Mouse (Mus musculus): ENCODE results near the gene Npcd. TPM values are rescaled to one million over a fixed set of nuclear protein-coding genes. Genes with fewer than 3 reads are reported as not detected.

Npcd gene
- polyA plus RNA-seq, 1 experiment = 1.7 TPM

DNA sequence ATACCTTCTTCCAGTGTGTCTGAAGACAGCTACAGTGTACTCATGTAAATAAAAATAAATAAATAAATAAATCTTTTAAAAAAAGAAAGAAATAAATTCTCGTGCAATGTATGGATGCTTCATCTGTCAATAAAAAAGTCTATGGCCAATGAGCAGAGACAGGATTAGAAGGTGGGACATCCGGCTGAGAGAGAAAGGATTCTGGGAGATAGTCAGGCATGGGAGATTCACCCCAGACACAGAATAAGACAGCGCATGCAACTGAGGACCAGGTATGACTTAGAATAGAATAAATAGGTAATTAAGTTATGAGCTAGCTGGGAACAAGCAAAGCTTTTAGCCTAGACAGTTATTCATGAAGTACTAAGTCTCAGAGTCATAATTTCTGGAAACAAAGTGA, 8.9 kb upstream of the Npcd start:
- 89% methylated on average over 3 of the region's 3 CpGs for WGBS
- Histone ChIP-seq H3K4me1 (ENCODE audit: control insufficient read depth, insufficient read depth, low read length) (peaks cover 7% of the 10 kb centered on the region; the same call in 1 of the 2 replicates), H3K4me3 (replicated peaks; ENCODE audit: insufficient read depth, low read depth, low read length) (no peak overlapping the region), H3K27ac (ENCODE audit: insufficient read depth, low read length) (no peak overlapping the region), H3K27me3 (ENCODE audit: control insufficient read depth, insufficient read depth, low read length) (no peaks in the 10 kb centered on the region)
- TF ChIP-seq CTCF (IDR thresholded peaks at IDR 0.05; ENCODE audit: borderline replicate concordance, insufficient read depth, low read depth, low read length) = no peak
- TF ChIP-seq POLR2A (IDR thresholded peaks at IDR 0.05; ENCODE audit: borderline replicate concordance, insufficient read depth, low read length) = no peak
- no peak for DNase-seq

DNA sequence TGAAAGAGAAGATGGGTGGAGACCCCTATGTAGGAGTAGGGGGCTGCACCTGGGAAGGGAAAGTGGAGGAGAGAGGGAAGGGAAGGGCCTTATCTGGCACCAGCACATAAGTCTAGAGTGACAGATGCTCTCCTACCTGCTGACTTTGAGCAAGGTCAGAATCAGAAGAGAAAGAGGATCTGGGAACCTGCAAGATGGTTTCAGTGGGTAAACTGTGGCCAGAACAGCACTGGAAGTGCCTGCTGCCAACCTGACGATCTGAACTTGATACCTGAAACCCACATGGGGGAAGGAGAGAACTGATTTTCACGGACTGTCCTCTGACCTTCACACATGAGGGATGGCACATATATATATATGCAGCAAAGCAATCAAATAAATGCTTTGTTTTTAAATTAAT, 6.2 kb upstream of the Npcd start:
- Histone ChIP-seq H3K27me3 (ENCODE audit: control insufficient read depth, insufficient read depth, low read length) (no peaks in the 10 kb centered on the region), H3K27ac (ENCODE audit: insufficient read depth, low read length) (no peak overlapping the region), H3K4me1 (ENCODE audit: control insufficient read depth, insufficient read depth, low read length) (no peaks in the 10 kb centered on the region), H3K4me3 (replicated peaks; ENCODE audit: insufficient read depth, low read depth, low read length) (no peak overlapping the region)
- 78% methylated on average over 2 of the region's 2 CpGs for WGBS
- DNase-seq = no peak
- TF ChIP-seq CTCF (IDR thresholded peaks at IDR 0.05; ENCODE audit: borderline replicate concordance, insufficient read depth, low read depth, low read length) = no peak
- no peak for TF ChIP-seq POLR2A (IDR thresholded peaks at IDR 0.05; ENCODE audit: borderline replicate concordance, insufficient read depth, low read length)

DNA sequence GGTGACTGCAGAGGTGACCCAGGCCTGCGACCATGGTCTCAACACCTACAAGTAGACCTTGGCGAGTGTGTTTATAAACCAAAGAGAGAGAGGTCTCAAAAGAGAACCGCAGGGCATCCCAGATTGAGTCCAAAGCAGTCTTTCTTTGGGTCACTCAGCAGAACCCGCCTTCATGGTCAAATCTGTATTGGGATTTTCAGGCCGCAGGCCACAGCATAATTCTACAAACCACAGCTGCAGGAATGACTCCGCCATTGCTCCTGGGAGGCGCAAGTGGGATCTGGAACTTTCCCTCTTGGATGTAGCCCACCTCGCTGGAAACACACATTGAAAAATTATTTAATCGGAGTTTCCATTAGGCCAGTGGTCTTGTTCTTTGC, 834 bp upstream of the Npcd start:
- H3K4me3 ChIP-seq (replicated peaks; ENCODE audit: insufficient read depth, low read depth, low read length) = peak overlapping the region; percentile 64
- no peak for DNase-seq
- H3K4me1 ChIP-seq (ENCODE audit: control insufficient read depth, insufficient read depth, low read length) = peaks cover 12% of the 10 kb centered on the region; the same call in 1 of the 2 replicates

DNA sequence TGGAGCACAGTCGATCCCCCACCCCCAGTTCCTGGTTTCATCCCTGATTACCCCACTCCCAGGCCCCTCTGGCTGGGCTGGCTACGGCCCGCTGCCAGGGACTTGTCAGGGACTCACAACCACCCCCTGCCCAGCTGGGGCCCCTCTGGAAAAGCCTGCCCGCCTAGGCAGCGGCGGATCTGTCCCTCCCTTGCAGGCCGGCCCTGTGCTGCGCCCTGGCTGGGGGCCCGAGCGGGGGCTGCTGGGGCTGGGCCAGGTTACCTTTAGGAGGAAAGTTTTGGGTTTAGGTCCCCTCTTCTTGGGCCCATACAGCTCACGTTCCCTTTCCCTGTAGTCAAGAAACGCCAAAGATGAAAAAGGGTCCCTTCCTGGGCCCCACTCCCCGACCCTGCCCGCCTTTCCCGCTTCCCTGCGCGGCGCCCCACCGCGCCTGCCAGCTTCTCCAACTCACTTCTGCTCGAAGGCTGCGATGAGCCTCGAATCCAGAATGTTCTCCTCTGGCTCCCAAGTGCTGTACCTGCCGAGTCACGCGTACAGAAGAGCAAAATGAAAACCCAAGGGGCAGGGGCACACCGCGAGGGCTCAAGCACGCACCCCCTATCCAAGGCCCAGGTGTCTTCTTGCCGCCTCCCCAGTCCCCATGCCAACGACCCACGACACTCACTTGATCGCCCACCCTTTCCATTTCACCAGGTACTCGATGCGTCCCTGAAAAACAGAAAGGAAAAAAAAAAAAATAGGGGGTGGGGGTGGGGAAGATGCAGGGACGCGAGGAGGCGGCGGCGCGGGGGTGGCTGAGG, 586 bp downstream of the Npcd start:
- H3K27me3 ChIP-seq (ENCODE audit: control insufficient read depth, insufficient read depth, low read length) = no peaks in the 10 kb centered on the region
- WGBS = under 1% methylated on average over 41 of the region's 41 CpGs
- peak overlapping the region; percentile 96 for H3K4me3 ChIP-seq (replicated peaks; ENCODE audit: insufficient read depth, low read depth, low read length)
- no peak for TF ChIP-seq CTCF (IDR thresholded peaks at IDR 0.05; ENCODE audit: borderline replicate concordance, insufficient read depth, low read depth, low read length)
- TF ChIP-seq POLR2A (IDR thresholded peaks at IDR 0.05; ENCODE audit: borderline replicate concordance, insufficient read depth, low read length) = no peak
- H3K4me1 ChIP-seq (ENCODE audit: control insufficient read depth, insufficient read depth, low read length) = peaks cover 22% of the 10 kb centered on the region; the same call in 1 of the 2 replicates
- peak; percentile 59 to 68 for DNase-seq
- peak overlapping the region; percentile 85 for H3K27ac ChIP-seq (ENCODE audit: insufficient read depth, low read length)

More for the DNA sequence above, 834 bp upstream of the Npcd start:
- H3K27ac ChIP-seq (ENCODE audit: insufficient read depth, low read length) = peak overlapping the region; percentile 73
- TF ChIP-seq POLR2A (IDR thresholded peaks at IDR 0.05; ENCODE audit: borderline replicate concordance, insufficient read depth, low read length) (no peak), CTCF (IDR thresholded peaks at IDR 0.05; ENCODE audit: borderline replicate concordance, insufficient read depth, low read depth, low read length) (no peak)
- H3K27me3 ChIP-seq (ENCODE audit: control insufficient read depth, insufficient read depth, low read length) = no peaks in the 10 kb centered on the region
- 52% methylated on average over 9 of the region's 9 CpGs for WGBS

DNA sequence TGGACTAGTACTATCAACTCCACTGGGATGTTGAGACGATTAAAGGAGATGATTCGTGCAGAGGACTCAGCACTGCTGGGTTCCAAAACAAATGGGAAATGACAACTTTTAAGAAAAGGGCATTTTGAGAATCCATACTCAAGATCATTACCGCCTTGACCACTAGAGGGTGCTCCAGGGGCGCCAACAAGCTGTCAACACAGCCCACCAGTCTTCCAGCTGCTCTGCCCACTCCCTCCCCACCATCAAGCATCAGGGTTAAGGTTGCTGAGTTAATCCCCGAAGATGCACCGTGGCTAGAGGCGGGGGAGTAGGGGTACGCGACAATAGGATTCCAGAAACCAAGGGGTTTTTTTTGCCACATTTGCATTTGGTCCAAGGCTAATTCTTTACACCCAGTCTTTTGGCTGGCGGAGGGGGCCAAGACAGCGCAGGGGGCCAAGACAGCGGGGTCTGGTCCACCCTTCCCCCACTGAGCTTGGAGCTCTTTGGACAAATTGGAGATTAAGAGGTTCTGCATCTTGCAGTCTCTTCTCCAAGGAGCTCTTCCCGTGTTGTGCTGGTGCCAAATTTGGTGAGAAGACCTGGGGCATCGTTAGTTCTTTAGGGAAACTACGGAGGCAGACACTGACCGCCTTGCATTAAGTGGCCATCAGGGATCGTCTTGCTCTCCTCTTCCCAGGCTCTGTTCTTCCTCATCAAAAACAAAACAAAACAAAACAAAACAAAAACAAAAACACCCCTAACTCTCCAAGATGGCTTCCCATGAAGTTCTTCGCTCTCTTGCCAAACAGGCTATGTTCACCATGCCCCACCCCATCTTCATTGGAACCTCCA, 1.8 kb downstream of the Npcd start:
- H3K27me3 ChIP-seq (ENCODE audit: control insufficient read depth, insufficient read depth, low read length) = no peaks in the 10 kb centered on the region
- H3K4me3 ChIP-seq (replicated peaks; ENCODE audit: insufficient read depth, low read depth, low read length) = peak overlapping the region; percentile 96
- peak; percentile 74 to 77 for DNase-seq
- TF ChIP-seq CTCF (IDR thresholded peaks at IDR 0.05; ENCODE audit: borderline replicate concordance, insufficient read depth, low read depth, low read length) (peak; percentile 83), POLR2A (IDR thresholded peaks at IDR 0.05; ENCODE audit: borderline replicate concordance, insufficient read depth, low read length) (no peak)
- H3K4me1 ChIP-seq (ENCODE audit: control insufficient read depth, insufficient read depth, low read length) = peaks cover 33% of the 10 kb centered on the region
- 0 out of 2 replicates have a peak overlapping the region, but pooled peaks have one; percentile 1 for H3K27ac ChIP-seq (ENCODE audit: insufficient read depth, low read length)
- WGBS = 5% methylated on average over 18 of the region's 18 CpGs

DNA sequence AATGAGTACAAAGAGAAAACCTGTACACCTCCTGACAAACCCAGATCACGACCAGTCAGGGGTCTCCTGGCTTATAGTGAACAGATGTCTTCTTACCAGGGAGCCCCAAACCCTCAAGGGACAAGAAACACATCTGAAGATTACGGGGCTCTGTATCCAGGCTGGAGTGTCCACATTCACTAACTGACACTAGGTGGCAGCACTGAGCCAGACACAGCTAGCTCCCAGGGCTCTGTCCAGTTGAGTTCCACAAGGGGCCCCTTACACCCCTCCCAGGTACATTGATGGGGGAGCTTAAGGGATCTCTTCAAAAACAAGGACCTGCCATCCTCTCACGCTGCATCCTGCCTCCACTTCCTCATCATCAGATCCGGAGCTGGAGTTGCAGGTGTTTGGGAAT, 3.6 kb downstream of the Npcd start:
- H3K4me1 ChIP-seq (ENCODE audit: control insufficient read depth, insufficient read depth, low read length) = peaks cover 50% of the 10 kb centered on the region
- no peak overlapping the region for H3K27ac ChIP-seq (ENCODE audit: insufficient read depth, low read length)
- peak; percentile 82 to 84 for DNase-seq
- 7% methylated on average over 4 of the region's 4 CpGs for WGBS
- H3K4me3 ChIP-seq (replicated peaks; ENCODE audit: insufficient read depth, low read depth, low read length) = no peak overlapping the region
- no peaks in the 10 kb centered on the region for H3K27me3 ChIP-seq (ENCODE audit: control insufficient read depth, insufficient read depth, low read length)
- TF ChIP-seq CTCF (IDR thresholded peaks at IDR 0.05; ENCODE audit: borderline replicate concordance, insufficient read depth, low read depth, low read length) (peak; percentile 92), POLR2A (IDR thresholded peaks at IDR 0.05; ENCODE audit: borderline replicate concordance, insufficient read depth, low read length) (0 out of 2 replicates have a peak, but pooled peaks have one; percentile 7)

DNA sequence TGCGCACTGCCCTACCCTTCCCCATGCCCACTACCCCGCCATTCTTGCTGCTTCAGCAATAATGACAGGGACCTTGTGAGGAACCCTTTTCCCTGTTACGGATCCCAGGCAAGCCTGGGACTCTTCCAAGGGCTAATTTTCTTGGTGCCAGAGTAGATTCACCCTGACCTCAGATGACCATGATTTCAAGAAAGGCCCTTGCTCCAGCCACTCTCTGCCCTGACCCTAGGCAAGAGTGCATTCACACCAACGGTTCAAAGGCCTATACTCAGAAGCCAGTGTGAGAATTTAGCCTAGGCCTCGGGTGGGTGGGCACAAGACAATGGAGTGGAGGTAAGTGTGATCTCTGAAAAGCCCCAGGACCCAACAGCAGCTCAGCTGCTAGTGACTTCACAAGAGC, 4.6 kb downstream of the Npcd start:
- no peak for DNase-seq
- Histone ChIP-seq H3K27ac (ENCODE audit: insufficient read depth, low read length) (no peak overlapping the region), H3K4me1 (ENCODE audit: control insufficient read depth, insufficient read depth, low read length) (peaks cover 57% of the 10 kb centered on the region), H3K4me3 (replicated peaks; ENCODE audit: insufficient read depth, low read depth, low read length) (no peak overlapping the region), H3K27me3 (ENCODE audit: control insufficient read depth, insufficient read depth, low read length) (no peaks in the 10 kb centered on the region)
- 70% methylated on average over 5 of the region's 5 CpGs for WGBS
- TF ChIP-seq POLR2A (IDR thresholded peaks at IDR 0.05; ENCODE audit: borderline replicate concordance, insufficient read depth, low read length) (no peak), CTCF (IDR thresholded peaks at IDR 0.05; ENCODE audit: borderline replicate concordance, insufficient read depth, low read depth, low read length) (no peak)
